Mouse (Mus musculus) heart, postnatal 14 days (tissue): ENCODE data around the gene Babam1. TPM values are rescaled to one million over a fixed set of nuclear protein-coding genes. Genes with fewer than 3 reads are reported as not detected.
"Not testable (repeated sequence)": the region's sequence is repeated elsewhere in the genome, so short reads cannot be mapped to it uniquely, and the experiment has no call there.

Experiments used
- DNase-seq, 2 experiments: peaks; one replicate each; pipeline ENCODE4 v3.0.0; 2021 to 2022
- intact Hi-C: fragments of 180-260 bp; cut with DNase I; formaldehyde crosslinking; loops from one replicate; pipeline ENCODE4 v1.15.1; 2025
- total RNA-seq, 2 experiments: library from RNA; stranded (reverse); gene quantifications; 2 replicates each; pipeline ENCODE4 v1.2.3; 2021

The Babam1 gene
- total RNA-seq, 2 experiments from 2014 or later, result 57.0 to 62.9 TPM

GRCm38 (mm10) chr8:71403107-71403885 is 6.6 kb downstream of the Babam1 start:
- intact Hi-C loops, result no loop called here
- DNase-seq, result no peak

GRCm38 (mm10) chr8:71404011-71404410 is 7.3 kb downstream of the Babam1 start:
- DNase-seq, result no peak
- intact Hi-C loops, result loop anchor here (2.0 kb wide), 1 partner anchor 29 kb away; no protein-coding TSS in a partner anchor

GRCm38 (mm10) chr8:71404951-71405351 is 8.3 kb downstream of the Babam1 start:
- no peak for DNase-seq
- intact Hi-C loops, result loop anchor here (2.0 to 5.0 kb wide), 2 partner anchors 30 to 178 kb away; no protein-coding TSS in a partner anchor

- intact Hi-C loops, result loop anchor here (2.0 to 5.0 kb wide), 3 partner anchors 31 to 178 kb away; no protein-coding TSS in a partner anchor
- DNase-seq, result peak; percentile 96 to 98
Measured at GRCm38 (mm10) chr8:71405401-71406098, 8.9 kb downstream of the Babam1 start, which contains the start of gene Ankle1. TSS of gene Ankle1 (plus strand) at chr8:71406010.

GRCm38 (mm10) chr8:71406099-71407015 is 9.7 kb downstream of the Babam1 start:
- intact Hi-C loops, result loop anchor here (2.0 to 5.0 kb wide), 2 partner anchors 66 to 179 kb away; no protein-coding TSS in a partner anchor

GRCm38 (mm10) chr8:71407441-71407840 is 10.8 kb downstream of the Babam1 start:
- no peak for DNase-seq
- intact Hi-C loops, result loop anchor here (2.0 to 5.0 kb wide), 2 partner anchors 67 to 180 kb away; no protein-coding TSS in a partner anchor

More at GRCm38 (mm10) chr8:71406099-71407015, 9.7 kb downstream of the Babam1 start:
- DNase-seq, result peak; percentile 67 to 76

GRCm38 (mm10) chr8:71408231-71408630 is 11.6 kb downstream of the Babam1 start:
- DNase-seq, result no peak
- intact Hi-C loops, result loop anchor here (5.0 kb wide), 1 partner anchor 181 kb away; no protein-coding TSS in a partner anchor

- no peak for DNase-seq
- intact Hi-C loops, result no loop called here
Measured at GRCm38 (mm10) chr8:71411535-71412273, 15.0 kb downstream of the Babam1 start.

GRCm38 (mm10) chr8:71422121-71422520 is 25.5 kb downstream of the Babam1 start:
- intact Hi-C loops, result no loop called here
- DNase-seq, result no peak

GRCm38 (mm10) chr8:71432935-71433334 is 36.3 kb downstream of the Babam1 start:
- intact Hi-C loops, DNase-seq: not testable (repeated sequence)

GRCm38 (mm10) chr8:71437041-71437440 is 40.4 kb downstream of the Babam1 start:
- DNase-seq, result no peak
- intact Hi-C loops, result no loop called here

GRCm38 (mm10) chr8:71441404-71441803 is 44.7 kb downstream of the Babam1 start:
- DNase-seq, result peak; percentile 62 to 73
- intact Hi-C loops, result loop anchor here (1.0 to 5.0 kb wide), 3 partner anchors 80 to 221 kb away; partner anchors contain the start of gene Fam129c

GRCm38 (mm10) chr8:71445096-71445495 is 48.4 kb downstream of the Babam1 start:
- intact Hi-C loops, result no loop called here
- DNase-seq, result no peak

GRCm38 (mm10) chr8:71451337-71451736 is 54.7 kb downstream of the Babam1 start:
- intact Hi-C loops, result no loop called here
- no peak for DNase-seq

- intact Hi-C loops, result no loop called here
- no peak for DNase-seq
Measured at GRCm38 (mm10) chr8:71451777-71452176, 55.1 kb downstream of the Babam1 start.

GRCm38 (mm10) chr8:71452669-71453068 is 56.0 kb downstream of the Babam1 start:
- intact Hi-C loops, result no loop called here
- no peak for DNase-seq
